Mouse (Mus musculus): Measurements from ENCODE around the gene Pnma5. TPM values are rescaled to one million over a fixed set of nuclear protein-coding genes. Genes with fewer than 3 reads are reported as not detected.

The Pnma5 gene
- 2.3 TPM for total RNA-seq (2023)

DNA sequence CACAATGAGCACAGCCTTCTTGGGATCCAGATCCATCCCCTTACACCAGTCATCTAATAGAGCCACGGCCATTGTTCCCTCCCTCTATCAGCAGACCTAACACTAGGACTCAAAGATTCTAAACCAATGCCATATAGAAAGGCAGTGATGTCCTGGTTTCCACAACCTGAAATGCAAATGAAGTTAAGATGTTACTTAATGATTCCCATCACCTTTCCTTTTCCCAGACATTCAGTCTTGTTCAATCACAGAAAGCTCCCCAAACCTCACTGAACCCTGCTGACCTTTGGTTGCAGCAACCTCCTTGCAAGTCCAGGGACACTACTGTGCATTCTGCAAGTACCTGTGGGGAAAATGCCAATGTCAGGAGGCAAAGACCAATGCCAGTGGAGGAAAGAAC, at the start of gene Pnma5:
TSS of gene Pnma5 (minus strand) at position 101 of the 400 bp plus-strand sequence.

DNA sequence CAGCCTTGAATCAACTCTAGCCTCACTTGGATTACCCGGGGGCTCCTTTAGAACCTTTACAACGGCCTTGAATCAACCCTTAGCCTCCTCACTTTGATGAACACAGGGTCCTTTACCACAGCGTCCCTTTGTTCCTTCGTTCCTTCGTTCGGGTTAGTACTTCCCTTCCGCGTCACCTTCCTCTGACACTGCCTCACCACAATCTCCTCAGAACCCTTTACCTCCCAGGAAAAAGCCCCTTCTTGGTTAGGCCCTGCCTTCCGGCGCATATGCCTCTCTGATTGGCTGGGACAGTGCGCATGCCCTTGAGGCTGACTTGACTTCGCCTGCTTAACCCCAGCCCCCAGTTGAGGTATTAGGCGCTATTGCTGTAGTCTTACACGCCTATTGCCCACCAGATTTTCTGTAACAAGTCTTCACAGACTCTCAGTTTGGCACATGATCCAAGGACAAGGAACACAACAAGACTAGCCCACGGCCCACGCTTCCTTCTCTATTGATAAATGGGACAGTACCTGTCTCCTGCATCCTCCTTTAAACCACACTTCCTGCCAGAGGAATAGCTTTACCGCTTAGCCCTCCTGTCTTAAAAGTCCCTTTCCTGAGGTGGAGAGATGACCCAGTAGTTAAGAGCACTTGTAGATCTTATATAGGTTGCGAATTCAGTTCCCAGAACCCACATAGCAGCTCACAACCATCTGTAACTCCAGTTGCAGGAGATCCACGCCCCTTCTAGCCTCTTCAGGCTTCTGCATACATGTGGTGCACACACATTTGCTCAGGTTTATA, 45.6 kb upstream of the Pnma5 start, which contains the start of gene Xlr4a:
TSS of gene Xlr4a (minus strand) at position 212 of the 789 bp plus-strand sequence.

DNA sequence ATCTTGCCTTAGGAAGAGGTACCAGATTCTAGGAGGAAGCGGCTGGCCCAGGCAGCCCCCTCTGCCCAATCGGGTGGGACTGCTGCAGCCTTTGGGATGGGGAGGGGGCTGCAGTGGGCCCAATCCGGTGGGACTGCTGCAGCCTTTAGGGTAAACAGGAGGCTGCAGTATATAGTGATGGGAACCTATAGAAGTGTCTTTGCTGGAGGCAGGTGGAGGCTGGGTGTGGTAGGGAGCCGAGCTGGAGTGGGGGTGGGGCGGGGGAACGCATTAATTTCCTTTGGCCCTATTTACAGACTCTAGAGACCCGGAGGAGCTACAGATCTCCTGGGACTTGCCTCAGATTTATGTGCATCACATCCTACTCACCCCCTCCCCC, 27.5 kb upstream of the Pnma5 start, which contains the start of gene Pnma3:
TSS of gene Pnma3 (plus strand) at position 373 of the 379 bp plus-strand sequence.

DNA sequence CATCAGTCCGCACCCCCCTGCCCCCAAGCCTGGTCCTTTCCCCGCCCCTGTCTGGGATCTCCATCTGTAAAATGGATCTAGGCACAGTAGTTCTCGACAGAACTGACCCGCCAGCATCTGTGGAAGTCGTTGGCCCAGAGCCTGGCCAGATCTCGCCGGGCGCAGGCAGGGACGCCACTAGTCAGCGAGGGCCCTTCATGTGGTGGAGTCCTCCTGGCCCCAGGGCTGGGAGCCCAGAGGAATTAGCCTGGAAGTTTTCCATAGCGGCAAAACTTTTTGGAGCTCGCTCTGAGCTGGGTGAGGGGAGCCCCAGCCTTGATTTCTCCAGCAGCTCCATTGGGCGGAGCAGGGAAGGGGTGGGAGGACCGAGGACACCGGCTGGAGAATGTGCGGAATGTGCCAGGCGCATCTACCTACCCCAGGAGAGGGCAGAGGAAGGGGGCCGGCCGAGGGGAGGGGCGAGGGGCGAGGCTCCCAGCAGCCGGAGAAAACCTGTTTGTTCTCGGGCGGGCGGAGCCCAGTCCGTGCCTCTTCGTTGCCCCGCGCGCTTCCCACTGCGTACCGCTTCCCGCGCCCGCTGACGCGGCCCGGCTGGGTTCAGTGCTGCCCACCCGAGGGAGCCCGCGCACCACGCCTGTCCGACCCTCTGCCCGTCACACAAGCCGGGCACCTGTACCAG, 49.9 kb downstream of the Pnma5 start, which contains the start of gene Zfp185:
TSS of gene Zfp185 (plus strand) at position 499 of the 679 bp plus-strand sequence.

Other genes starting within 250 kb of the Pnma5 start
- gene Gabrq, start 211.9 kb downstream of the Pnma5 start, total RNA-seq (2023): not detected
- 35.6 TPM for gene Cetn2, start 118.7 kb downstream of the Pnma5 start, total RNA-seq (2023)
- 13.9 TPM for gene Nsdhl, start 118.5 kb downstream of the Pnma5 start, total RNA-seq (2023)
- 0.64 TPM for gene Zfp185, start 49.8 kb downstream of the Pnma5 start, total RNA-seq (2023)
- gene Pnma3, start 27.7 kb upstream of the Pnma5 start, total RNA-seq (2023): not detected
- gene Xlr4a, start 45.4 kb upstream of the Pnma5 start, total RNA-seq (2023): 62.9 TPM
- 2.2 TPM for gene Xlr3a, start 60.0 kb upstream of the Pnma5 start, total RNA-seq (2023)
- gene Gm14685, start 79.9 kb upstream of the Pnma5 start, total RNA-seq (2023): 1.3 TPM
- gene Xlr5b, start 111.7 kb upstream of the Pnma5 start, total RNA-seq (2023): not detected
- 2.3 TPM for gene DXBay18, start 112.3 kb upstream of the Pnma5 start, total RNA-seq (2023)
- not detected for gene Spin2d, start 139.9 kb upstream of the Pnma5 start, total RNA-seq (2023)
- 22.6 TPM for gene Xlr3b, start 155.1 kb upstream of the Pnma5 start, total RNA-seq (2023)
- gene Xlr4b, start 177.2 kb upstream of the Pnma5 start, total RNA-seq (2023): 89.3 TPM
- gene F8a, start 191.2 kb upstream of the Pnma5 start, total RNA-seq (2023): 13.8 TPM
- 51.9 TPM for gene Xlr4c, start 206.0 kb upstream of the Pnma5 start, total RNA-seq (2023)
- not detected for gene Xlr3c, start 228.3 kb upstream of the Pnma5 start, total RNA-seq (2023)